In genomic region chr10:86971680-86972502, GRCm38 (mm10) we compare ENCODE assay signal across 8 mouse cellular contexts. TPM values are rescaled to one million over a fixed set of nuclear protein-coding genes. Genes with fewer than 3 reads are reported as not detected.
DNase-seq lines count a peak whose midpoint lies in the region; ATAC-seq and TF ChIP-seq lines count a peak whose summit lies in the region.

No protein-coding gene starts in this region.

- no peak for TF ChIP-seq POLR2A in cortical plate, adult 2 months (IDR thresholded peaks at IDR 0.05; ENCODE audit: extremely low read depth, insufficient read depth, low read length)

- H3K9me3 ChIP-seq in limb, embryonic 15.5 days: no peaks in the 10 kb centered on the region
- H3K9me3 ChIP-seq in midbrain, embryonic 16.5 days (replicated peaks; ENCODE audit: control insufficient read depth, low read length, poor library complexity, severe bottlenecking): no peaks in the 10 kb centered on the region

- H3K9ac ChIP-seq in limb, embryonic 15.5 days: no peak overlapping the region
- H3K9ac ChIP-seq in midbrain, embryonic 16.5 days (ENCODE audit: low read depth, low read length): no peak overlapping the region

- no peak overlapping the region for H3K4me3 ChIP-seq in cortical plate, adult 2 months (ENCODE audit: insufficient read depth, low read length)
- H3K4me3 ChIP-seq in limb, embryonic 15.5 days: 0 out of 2 replicates have a peak overlapping the region, but pooled peaks have one; percentile 11
- 0 out of 2 replicates have a peak overlapping the region, but pooled peaks have one; percentile 4 for H3K4me3 ChIP-seq in midbrain, embryonic 16.5 days (ENCODE audit: low read depth, low read length)

- peaks cover 8% of the 10 kb centered on the region for H3K4me1 ChIP-seq in cortical plate, adult 2 months (ENCODE audit: control insufficient read depth, insufficient read depth, low read length)
- peaks cover 5% of the 10 kb centered on the region; the same call in 1 of the 2 replicates for H3K4me1 ChIP-seq in limb, embryonic 15.5 days
- peaks cover 6% of the 10 kb centered on the region for H3K4me1 ChIP-seq in midbrain, embryonic 16.5 days (ENCODE audit: control insufficient read depth, insufficient read depth, low read length)

- no peak overlapping the region for H3K27ac ChIP-seq in cortical plate, adult 2 months (ENCODE audit: insufficient read depth, low read length)
- no peak overlapping the region for H3K27ac ChIP-seq in limb, embryonic 15.5 days
- no peak overlapping the region for H3K27ac ChIP-seq in midbrain, embryonic 16.5 days (ENCODE audit: low read length)

- H3K4me2 ChIP-seq in limb, embryonic 15.5 days: peak overlapping the region; percentile 27; the same call in 1 of the 2 replicates
- peak overlapping the region; percentile 47 for H3K4me2 ChIP-seq in midbrain, embryonic 16.5 days (ENCODE audit: low read length)

- 23% methylated on average over 13 of the region's 13 CpGs for WGBS in limb, embryonic 15.5 days
- WGBS in midbrain, embryonic 16.5 days: 21% methylated on average over 13 of the region's 13 CpGs

- peak; percentile 73 for TF ChIP-seq CTCF in cortical plate, adult 2 months (IDR thresholded peaks at IDR 0.05; ENCODE audit: extremely low read depth, insufficient read depth, low read length)

- no peaks in the 10 kb centered on the region for H3K36me3 ChIP-seq in limb, embryonic 15.5 days
- H3K36me3 ChIP-seq in midbrain, embryonic 16.5 days (ENCODE audit: control insufficient read depth, insufficient read depth, low read length): no peaks in the 10 kb centered on the region
- no peaks in the 10 kb centered on the region for H3K36me3 ChIP-seq in splenic B cell, adult 2 months (ENCODE audit: control insufficient read depth, insufficient read depth, low read length, poor library complexity, severe bottlenecking)

- DNase-seq in gastrocnemius, adult 18-20 months (ENCODE audit: low spot score): peak; percentile 65
- DNase-seq in gastrocnemius, postnatal 25 days: no peak
- peak; percentile 18 to 42 for DNase-seq in kidney, adult 8-10 months
- peak; percentile 46 for DNase-seq in splenic B cell, adult 2 months (ENCODE audit: low read depth, low spot score)

- ATAC-seq in granulocyte monocyte progenitor cell, adult 5-6 weeks (replicated peaks; ENCODE audit: poor library complexity, severe bottlenecking): peak; percentile 73; the same call in 1 of the 2 replicates
- ATAC-seq in limb, embryonic 15.5 days (ENCODE audit: insufficient number of reproducible peaks, low FRiP score, low TSS enrichment, low read depth): peak; percentile 58; the same call in 1 of the 2 replicates
- ATAC-seq in midbrain, embryonic 16.5 days: peak; percentile 76

- H3K27me3 ChIP-seq in limb, embryonic 15.5 days: no peaks in the 10 kb centered on the region
- H3K27me3 ChIP-seq in midbrain, embryonic 16.5 days (ENCODE audit: control insufficient read depth, insufficient read depth, low read depth, low read length): no peaks in the 10 kb centered on the region
- H3K27me3 ChIP-seq in splenic B cell, adult 2 months (ENCODE audit: control insufficient read depth, insufficient read depth, low read length, poor library complexity, severe bottlenecking): no peaks in the 10 kb centered on the region

RNA-seq across cellular contexts. Expression of gene Stab2, which starts 35.9 kb away (rescaled TPM):
- total RNA-seq in gastrocnemius, adult 18-20 months (2021): 1 to 10 TPM; 2.7 to 5.0 TPM
- 1 to 10 TPM in 1 of 2 experiments, under 1 TPM in 1; 0.78 to 1.3 TPM for total RNA-seq in gastrocnemius, postnatal 25 days (2021)
- polyA plus RNA-seq in cortical plate, adult 2 months (2012; rRNA removed): 0.23 and 0.25 TPM in 2 replicates
- not detected in 2 replicates for total RNA-seq in granulocyte monocyte progenitor cell, adult 5-6 weeks (2014; fragmentation: Nextera tagmentation)
- not detected in 2 replicates for total RNA-seq in granulocyte monocyte progenitor cell, adult 5-6 weeks (2017)
- polyA plus RNA-seq in limb, embryonic 15.5 days (2015; fragmentation: Nextera tagmentation; extraction: Ambion mirVana): 0.14 and 0.23 TPM in 2 replicates
- 0.03 and 0.10 TPM in 2 replicates for polyA plus RNA-seq in midbrain, embryonic 16.5 days (2015; fragmentation: Nextera tagmentation; extraction: Ambion mirVana)
